Mouse (Mus musculus) gastrocnemius, postnatal 14 days (tissue): ENCODE data around the gene Acp2. TPM values are rescaled to one million over a fixed set of nuclear protein-coding genes. Genes with fewer than 3 reads are reported as not detected.

Experiments used
- DNase-seq: peaks from one replicate; pipeline ENCODE4 v3.0.0; 2021; ENCODE audit warnings: mixed read lengths
- intact Hi-C: fragments of 180-260 bp; cut with DNase I; formaldehyde crosslinking; loops from one replicate; pipeline ENCODE4 v1.15.1; 2025; ENCODE audit warnings: low total_unique reads
- total RNA-seq, 2 experiments: library from RNA; stranded (reverse); gene quantifications; 2 replicates each; pipeline ENCODE4 v1.2.3; 2021

The Acp2 gene
- total RNA-seq, 2 experiments from 2014 or later = 11.6 to 12.5 TPM

GRCm38 (mm10) chr2:91252001-91252400 is 49.3 kb downstream of the Acp2 start:
- intact Hi-C loops = no loop called here
- no peak for DNase-seq

DNA sequence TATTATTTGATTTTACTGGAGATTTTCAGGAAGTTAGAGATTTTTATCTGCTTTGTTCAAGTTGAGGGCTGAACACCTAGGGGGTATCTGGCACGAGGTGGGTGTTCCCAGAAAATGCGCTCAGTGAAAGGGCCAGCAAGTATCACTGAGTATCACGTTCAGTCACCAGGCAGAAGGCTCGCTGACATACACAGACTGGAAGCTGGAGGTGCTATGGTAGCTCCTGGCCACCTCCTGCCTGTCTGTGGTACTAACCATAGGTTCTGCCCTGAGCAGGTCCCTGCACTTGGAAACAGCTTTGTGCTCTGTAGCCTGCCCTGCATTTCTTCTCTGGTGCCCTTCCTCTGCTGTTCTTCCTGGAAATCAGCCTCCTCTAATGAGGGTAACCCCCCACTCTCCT is 49.8 kb downstream of the Acp2 start:
- intact Hi-C loops = no loop called here
- no peak for DNase-seq

DNA sequence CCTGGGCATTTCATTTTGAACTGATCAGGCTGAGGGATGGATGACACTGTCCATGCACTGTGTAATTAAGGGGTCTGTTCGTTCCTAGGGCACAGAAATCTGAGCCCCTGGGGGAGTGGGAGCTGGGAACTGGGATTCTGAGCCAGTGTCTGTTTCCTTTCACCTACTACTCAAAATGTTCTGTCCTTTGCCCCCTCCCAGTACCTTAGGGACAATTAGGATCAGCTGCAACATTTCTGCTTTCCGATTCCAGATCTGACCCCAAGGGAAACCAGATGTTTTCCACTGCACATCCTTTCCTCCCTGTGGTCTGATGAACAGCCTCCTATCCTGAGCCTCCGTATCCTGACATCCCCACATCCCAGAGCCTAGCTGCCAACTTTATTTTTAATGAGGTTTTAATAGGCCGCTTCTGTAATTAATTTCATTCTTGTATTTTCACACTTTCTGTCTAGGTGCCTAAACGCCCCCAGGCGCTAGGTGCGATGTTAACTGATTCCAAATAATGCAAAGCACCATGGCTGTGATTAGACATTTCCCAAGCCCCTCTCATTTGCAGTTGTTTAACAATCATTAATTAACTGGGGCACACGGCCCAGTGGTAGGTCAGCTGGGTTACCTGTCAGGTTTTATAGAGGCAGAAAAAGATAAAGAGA is 52.2 kb downstream of the Acp2 start:
- intact Hi-C loops = no loop called here
- no peak for DNase-seq

DNA sequence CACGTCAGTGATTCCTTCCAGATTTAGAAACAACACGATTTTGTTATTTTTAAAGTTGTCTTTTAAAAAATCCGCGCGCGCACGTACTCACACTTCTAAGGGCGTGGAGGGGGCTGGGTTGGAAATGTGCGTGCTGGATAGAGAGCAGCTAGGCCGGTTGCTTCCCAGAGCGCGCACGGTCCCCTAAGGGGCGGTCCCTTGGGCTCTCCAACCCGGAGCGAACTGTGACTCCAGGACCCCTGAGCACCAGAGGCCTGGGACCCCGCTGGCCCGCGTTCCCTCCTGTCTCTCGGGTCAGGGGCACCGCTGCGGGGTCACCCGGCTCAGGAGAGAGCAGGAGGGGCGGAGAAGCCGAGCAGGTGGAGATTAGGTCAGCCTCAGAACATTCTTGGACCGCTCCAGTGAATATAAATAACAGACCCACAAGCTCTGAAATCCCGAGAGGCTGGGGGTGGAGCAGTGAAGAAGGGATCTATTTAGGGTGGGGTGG is 53.0 kb downstream of the Acp2 start, which contains the start of gene Pacsin3:
Pacsin3 (plus strand) TSS at position 294 of the 490 bp plus-strand sequence.
- peak; percentile 41 for DNase-seq
- intact Hi-C loops = no loop called here

GRCm38 (mm10) chr2:91256256-91257125 is 53.8 kb downstream of the Acp2 start:
- DNase-seq = peak; percentile 75
- intact Hi-C loops = no loop called here

- intact Hi-C loops = no loop called here
- peak; percentile 44 for DNase-seq
Observed at GRCm38 (mm10) chr2:91257126-91257980, 54.7 kb downstream of the Acp2 start.

DNA sequence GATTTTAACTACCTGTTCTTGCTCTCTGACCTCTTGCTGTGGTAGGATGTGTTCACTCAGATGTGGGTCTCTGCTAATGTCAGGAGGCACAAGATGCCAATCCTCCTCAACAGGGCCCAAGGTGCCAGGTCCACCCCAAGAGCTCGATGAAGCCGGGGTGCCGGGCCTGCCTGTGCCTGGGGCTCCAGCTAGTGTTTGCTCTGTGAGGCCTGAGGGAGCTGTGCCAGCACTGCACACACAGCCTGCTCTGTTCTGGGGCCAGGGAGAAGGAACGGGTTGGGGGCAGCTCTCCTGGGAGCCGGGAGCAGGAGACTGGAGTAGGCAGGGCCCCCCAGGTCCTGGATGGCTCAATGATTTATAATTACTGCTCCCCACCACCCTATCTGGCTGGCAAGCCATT is 55.4 kb downstream of the Acp2 start:
- DNase-seq = peak; percentile 43
- intact Hi-C loops = no loop called here

- intact Hi-C loops = no loop called here
- DNase-seq = no peak
Observed at GRCm38 (mm10) chr2:91258830-91259229, 56.1 kb downstream of the Acp2 start.

GRCm38 (mm10) chr2:91259493-91259892 is 56.8 kb downstream of the Acp2 start:
- intact Hi-C loops = no loop called here
- no peak for DNase-seq

Other genes starting within 250 kb of the Acp2 start
- gene Rapsn, start 167.3 kb upstream of the Acp2 start, total RNA-seq = 10 to 100 TPM; 22.4 to 23.0 TPM
- gene Psmc3, start 148.9 kb upstream of the Acp2 start, total RNA-seq = 100 to 1,000 TPM; 279 to 288 TPM
- 10 to 100 TPM; 21.7 to 25.9 TPM for gene Slc39a13, start 132.5 kb upstream of the Acp2 start, total RNA-seq
- gene Spi1, start 120.5 kb upstream of the Acp2 start, total RNA-seq = 1 to 10 TPM; 1.5 to 2.1 TPM
- under 1 TPM in 1 of 2 experiments, not detected in 1; 0.09 TPM for gene Mybpc3, start 84.7 kb upstream of the Acp2 start, total RNA-seq
- 1 to 10 TPM; 5.0 to 5.9 TPM for gene Madd, start 19.0 kb upstream of the Acp2 start, total RNA-seq
- gene Nr1h3, start 51 bp upstream of the Acp2 start, total RNA-seq = 1 to 10 TPM; 5.1 to 9.1 TPM
- gene Ddb2, start 34.1 kb downstream of the Acp2 start, total RNA-seq = 1 to 10 TPM; 3.1 to 4.1 TPM
- gene Pacsin3, start 53.1 kb downstream of the Acp2 start, total RNA-seq = 100 to 1,000 TPM; 282 to 292 TPM
- 100 to 1,000 TPM in 1 of 2 experiments, 10 to 100 TPM in 1; 74.4 to 104 TPM for gene Arfgap2, start 62.1 kb downstream of the Acp2 start, total RNA-seq
- gene 1110051M20Rik, start 241.8 kb downstream of the Acp2 start, total RNA-seq = 10 to 100 TPM; 11.3 to 13.2 TPM